Mouse (Mus musculus): ENCODE results near the gene Polk.
A peak's percentile ranks its signal among the peaks of the same experiment; 100 is the strongest.

Gene Polk

GRCm38 (mm10) chr13:96542081-96542889, at the start of gene Polk, which contains the start of gene Col4a3bp:
Polk (minus strand) TSS chr13:96542579.
Col4a3bp (plus strand) TSS chr13:96542618.
- peak; percentile 96 for DNase-seq (ENCODE audit: low read depth)

- DNase-seq (ENCODE audit: low read depth) = no peak
Measured at GRCm38 (mm10) chr13:96588642-96589041, 46.3 kb upstream of the Polk start.

GRCm38 (mm10) chr13:96586540-96586939, 44.2 kb upstream of the Polk start:
- no peak for DNase-seq (ENCODE audit: low read depth)

GRCm38 (mm10) chr13:96584201-96584600, 41.8 kb upstream of the Polk start:
- DNase-seq (ENCODE audit: low read depth) = peak; percentile 41

GRCm38 (mm10) chr13:96579979-96580378, 37.6 kb upstream of the Polk start:
- DNase-seq (ENCODE audit: low read depth) = no peak

GRCm38 (mm10) chr13:96579104-96579503, 36.7 kb upstream of the Polk start:
- peak; percentile 20 for DNase-seq (ENCODE audit: low read depth)

GRCm38 (mm10) chr13:96574170-96574569, 31.8 kb upstream of the Polk start:
- DNase-seq (ENCODE audit: low read depth) = no peak

GRCm38 (mm10) chr13:96571016-96571361, 28.6 kb upstream of the Polk start:
- no peak for DNase-seq (ENCODE audit: low read depth)

GRCm38 (mm10) chr13:96570313-96571015, 28.1 kb upstream of the Polk start:
- no peak for DNase-seq (ENCODE audit: low read depth)

- DNase-seq (ENCODE audit: low read depth) = no peak
Measured at GRCm38 (mm10) chr13:96567977-96568376, 25.6 kb upstream of the Polk start.

- peak; percentile 52 for DNase-seq (ENCODE audit: low read depth)
Measured at GRCm38 (mm10) chr13:96555099-96555498, 12.7 kb upstream of the Polk start.

GRCm38 (mm10) chr13:96547941-96548340, 5.6 kb upstream of the Polk start:
- DNase-seq (ENCODE audit: low read depth) = peak; percentile 69

- no peak for DNase-seq (ENCODE audit: low read depth)
Measured at GRCm38 (mm10) chr13:96547250-96547649, 4.9 kb upstream of the Polk start.

GRCm38 (mm10) chr13:96544506-96544905, 2.1 kb upstream of the Polk start:
- peak; percentile 63 for DNase-seq (ENCODE audit: low read depth)

- DNase-seq (ENCODE audit: low read depth) = peak; percentile 59
Measured at GRCm38 (mm10) chr13:96542901-96543891, 817 bp upstream of the Polk start.

- DNase-seq (ENCODE audit: low read depth) = peak; percentile 61
Measured at GRCm38 (mm10) chr13:96541381-96541780, 998 bp downstream of the Polk start.

- DNase-seq (ENCODE audit: low read depth) = no peak
Measured at GRCm38 (mm10) chr13:96538103-96538502, 4.3 kb downstream of the Polk start.

- DNase-seq (ENCODE audit: low read depth) = peak; percentile 70
Measured at GRCm38 (mm10) chr13:96536821-96537572, 5.4 kb downstream of the Polk start.

- DNase-seq (ENCODE audit: low read depth) = peak; percentile 60
Measured at GRCm38 (mm10) chr13:96533742-96534141, 8.6 kb downstream of the Polk start.

- DNase-seq (ENCODE audit: low read depth) = no peak
Measured at GRCm38 (mm10) chr13:96532176-96532575, 10.2 kb downstream of the Polk start.

GRCm38 (mm10) chr13:96530064-96530463, 12.3 kb downstream of the Polk start:
- DNase-seq (ENCODE audit: low read depth) = no peak
